Mouse (Mus musculus): ENCODE data around the gene Myocd.

Myocd gene

DNA sequence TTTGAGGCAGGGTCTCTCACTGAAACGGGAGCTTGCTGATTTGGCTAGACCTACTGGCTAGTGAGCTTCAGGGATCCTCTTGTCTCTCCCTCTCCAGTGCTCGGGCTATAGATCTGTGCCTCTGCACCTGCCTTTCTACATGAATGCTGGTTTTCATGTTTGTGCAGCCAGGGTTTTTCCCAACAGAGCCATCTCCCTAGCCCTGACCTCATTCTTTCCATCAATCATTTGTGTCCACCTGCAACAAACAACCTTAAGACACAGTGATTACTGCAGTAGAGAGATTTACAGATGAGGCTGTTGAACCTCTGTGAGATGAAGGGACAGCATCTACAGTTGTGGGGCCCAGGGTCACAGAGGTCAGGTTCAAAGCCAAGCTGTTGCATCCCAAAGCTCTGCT is 56.0 kb downstream of the Myocd start:
- no peak for DNase-seq (ENCODE audit: low spot score in 2 of 2)

DNA sequence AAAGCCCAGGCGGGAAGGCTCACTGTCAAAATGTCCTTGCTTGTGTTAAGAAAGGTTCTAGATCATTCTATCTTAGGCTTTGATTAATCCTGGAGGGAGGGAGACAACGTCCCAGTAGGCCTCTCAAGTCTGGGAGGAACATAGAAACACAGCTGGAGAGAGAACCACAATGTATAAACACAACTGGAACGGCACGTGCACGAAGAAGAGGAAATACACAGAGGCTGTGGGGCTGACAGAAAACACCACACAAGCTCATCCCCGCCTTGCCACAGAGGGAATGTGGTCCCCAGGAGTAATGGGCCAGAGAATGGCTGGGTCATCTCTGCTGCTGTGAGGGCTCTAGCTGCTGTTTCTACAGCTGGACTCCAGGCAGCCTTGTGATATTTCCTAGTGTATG is 58.1 kb downstream of the Myocd start:
- no peak for DNase-seq (ENCODE audit: low spot score in 2 of 2)

DNA sequence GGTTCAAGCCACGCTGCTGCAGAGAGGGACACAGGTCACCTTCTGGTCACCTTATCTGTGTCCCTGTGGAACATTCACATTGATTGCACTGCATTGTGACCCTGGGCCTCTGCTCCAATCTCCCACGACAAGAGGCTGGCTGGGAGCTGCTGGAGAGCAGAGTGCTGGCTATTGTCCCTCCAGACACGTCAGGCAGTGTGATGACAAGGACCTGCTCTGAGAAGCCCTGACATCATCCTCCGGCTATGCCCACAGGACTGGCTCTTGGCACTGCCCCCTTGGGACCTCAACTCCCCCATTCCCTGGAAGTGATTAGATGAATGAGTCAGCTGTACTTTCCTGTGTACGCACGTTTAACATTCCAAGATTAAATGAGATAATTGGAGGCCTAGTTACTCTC is 60.3 kb downstream of the Myocd start:
- DNase-seq (ENCODE audit: low spot score in 2 of 2), result no peak

DNA sequence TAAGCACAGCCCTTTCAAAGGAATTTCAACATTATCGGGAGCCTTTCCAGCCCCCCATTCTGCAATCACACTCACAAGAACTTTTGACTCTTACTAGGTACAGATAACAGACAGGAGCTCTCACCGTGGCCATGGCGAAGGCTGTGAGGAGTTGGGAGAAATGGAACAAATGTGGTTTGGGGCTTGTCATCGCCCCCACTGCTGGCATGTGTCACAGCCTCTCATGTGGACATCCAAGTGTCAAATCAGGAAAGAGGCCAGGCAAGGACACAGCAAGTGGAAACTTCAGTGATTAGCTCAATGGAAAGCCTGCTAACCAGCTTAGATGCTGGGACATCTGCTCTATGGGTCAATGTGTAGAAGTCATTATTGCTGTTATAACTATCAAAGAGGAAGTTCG is 64.5 kb downstream of the Myocd start:
- DNase-seq (ENCODE audit: low spot score in 2 of 2), result no peak

DNA sequence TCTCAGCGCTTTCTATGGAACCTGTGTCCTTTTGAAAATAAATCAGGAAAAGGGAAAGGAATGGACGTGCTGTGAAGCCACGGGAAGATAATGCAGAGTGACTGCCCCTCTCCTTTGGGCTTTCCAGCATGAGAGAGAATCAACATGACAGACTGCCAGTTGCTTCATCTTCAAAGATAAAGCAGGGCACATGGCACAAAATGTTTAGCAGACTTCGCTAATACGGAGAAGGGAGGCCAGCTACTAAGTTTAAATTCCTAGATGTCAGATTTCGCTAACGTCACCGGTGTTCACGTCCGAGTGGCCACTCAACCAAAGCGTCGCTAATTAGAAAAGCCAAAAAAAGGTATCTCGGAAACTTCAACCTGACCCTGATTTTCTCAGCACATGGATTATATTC is 65.1 kb downstream of the Myocd start:
- DNase-seq (ENCODE audit: low spot score in 2 of 2), result no peak

DNA sequence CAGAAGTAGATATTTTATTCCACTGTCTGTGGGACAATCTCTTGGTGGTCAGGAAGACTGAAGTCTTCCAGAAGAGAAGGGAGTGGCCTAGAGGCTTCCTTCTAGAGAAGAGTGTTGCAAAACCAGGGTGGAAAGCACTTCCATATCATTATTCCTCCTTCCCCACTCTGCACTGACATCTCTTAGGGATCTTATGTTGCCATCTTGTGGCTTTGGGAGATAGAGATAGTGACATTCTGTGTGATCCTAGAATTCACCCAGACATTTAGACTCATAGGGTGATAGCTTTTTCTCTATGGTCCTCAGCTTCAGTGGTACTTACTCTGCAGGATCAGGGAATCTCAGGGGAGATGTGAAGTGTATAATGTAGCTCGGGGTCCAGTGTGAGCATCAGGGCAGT is 66.8 kb downstream of the Myocd start:
- no peak for DNase-seq (ENCODE audit: low spot score in 2 of 2)

DNA sequence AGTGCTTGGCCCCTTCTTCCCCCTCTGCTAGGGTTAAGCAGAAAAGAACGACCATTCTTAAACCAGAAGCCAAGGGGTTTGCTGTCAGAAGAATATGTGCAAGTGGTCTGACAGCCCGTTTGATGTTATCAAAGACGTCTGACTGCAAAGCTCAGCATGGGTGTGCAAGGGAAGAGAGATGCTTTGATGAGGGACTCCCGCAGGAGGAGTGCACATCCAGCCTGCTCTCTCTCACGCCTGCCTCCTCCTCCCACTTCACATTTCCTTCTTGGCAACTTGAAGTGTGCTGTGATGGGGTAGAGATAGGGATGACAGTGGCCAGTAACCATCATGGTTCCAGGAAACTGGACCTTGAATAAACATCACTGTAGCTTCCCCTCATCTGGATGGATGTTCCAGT is 67.6 kb downstream of the Myocd start:
- DNase-seq (ENCODE audit: low spot score in 2 of 2), result no peak

DNA sequence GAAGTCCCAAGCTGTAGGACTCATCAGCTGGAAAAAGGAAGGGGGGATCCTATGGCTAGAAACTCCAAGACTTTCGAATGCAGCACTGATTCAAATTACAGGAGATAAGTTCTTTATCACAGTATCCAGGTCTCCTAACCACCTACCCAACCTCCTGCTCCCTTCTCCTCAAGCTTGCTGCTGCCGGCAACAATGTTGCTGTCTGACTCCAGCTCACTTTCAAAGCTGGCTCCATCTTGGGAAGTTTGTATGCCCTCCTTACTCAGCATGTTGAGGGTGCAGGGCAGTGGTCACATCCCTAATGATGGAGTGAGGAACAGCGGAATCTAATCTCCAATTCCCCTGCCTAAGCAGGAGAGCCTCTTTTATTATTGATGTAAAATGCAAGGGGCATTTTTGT is 71.8 kb downstream of the Myocd start:
- no peak for DNase-seq (ENCODE audit: low spot score in 2 of 2)

DNA sequence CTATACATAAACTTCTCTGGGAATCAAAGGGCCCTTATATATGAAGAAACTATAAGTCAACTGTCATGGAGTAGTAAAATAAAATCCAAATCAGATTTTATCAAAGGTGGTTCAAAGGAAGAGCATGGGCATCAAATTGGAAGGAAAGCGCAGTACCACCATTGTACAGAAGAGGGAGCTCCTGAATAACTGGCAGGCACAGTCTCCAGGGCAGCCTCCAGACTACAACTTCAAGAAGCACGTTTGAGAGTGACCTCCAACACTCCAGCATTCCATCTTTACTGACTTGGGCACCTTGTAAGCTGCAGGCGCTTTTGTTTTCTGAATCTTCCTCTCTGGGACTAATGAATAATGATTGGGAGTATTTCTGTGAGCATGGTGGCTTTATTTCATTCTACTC is 72.5 kb downstream of the Myocd start:
- DNase-seq (ENCODE audit: low spot score in 2 of 2), result peak; percentile 84 to 85

DNA sequence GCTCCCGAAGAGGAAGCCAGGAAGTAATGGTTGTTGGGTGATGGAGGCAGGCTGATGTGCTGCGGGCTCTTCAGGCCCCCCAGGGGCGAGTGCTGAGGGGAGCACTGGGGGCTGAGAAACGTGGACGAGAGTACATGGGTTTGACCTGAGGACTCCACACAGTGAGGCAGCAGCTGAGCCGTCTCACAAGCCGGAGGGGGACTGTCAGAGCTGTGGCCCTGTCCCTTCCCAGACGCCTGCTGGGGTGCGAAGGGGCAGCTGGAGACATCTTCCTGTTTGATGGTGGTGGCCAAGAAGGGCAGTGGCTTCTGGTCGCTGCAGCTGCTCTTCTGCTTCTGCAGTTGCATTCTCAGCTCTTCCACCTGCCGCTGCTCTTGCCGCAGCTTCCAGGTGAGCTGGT is 82.8 kb downstream of the Myocd start:
- DNase-seq (ENCODE audit: low spot score in 2 of 2), result no peak

DNA sequence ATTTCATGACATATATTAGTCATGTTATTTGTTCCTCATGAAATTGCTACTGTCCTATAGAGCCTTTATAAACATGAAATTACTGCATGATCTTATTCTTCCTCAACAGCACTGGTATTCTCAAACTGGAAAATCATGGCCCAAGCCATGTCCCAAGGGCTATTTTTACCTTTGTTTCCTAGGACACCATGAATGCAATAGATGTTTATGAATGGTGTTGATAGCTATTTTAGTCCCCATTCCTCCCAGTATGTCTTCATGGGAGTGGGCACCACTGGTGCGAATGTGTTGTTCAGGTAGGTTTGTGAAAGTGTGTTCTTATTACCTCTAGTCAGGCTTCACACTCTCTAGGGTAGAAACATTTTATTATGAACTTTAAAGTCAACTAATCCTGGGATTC is 84.7 kb downstream of the Myocd start:
- no peak for DNase-seq (ENCODE audit: low spot score in 2 of 2)

DNA sequence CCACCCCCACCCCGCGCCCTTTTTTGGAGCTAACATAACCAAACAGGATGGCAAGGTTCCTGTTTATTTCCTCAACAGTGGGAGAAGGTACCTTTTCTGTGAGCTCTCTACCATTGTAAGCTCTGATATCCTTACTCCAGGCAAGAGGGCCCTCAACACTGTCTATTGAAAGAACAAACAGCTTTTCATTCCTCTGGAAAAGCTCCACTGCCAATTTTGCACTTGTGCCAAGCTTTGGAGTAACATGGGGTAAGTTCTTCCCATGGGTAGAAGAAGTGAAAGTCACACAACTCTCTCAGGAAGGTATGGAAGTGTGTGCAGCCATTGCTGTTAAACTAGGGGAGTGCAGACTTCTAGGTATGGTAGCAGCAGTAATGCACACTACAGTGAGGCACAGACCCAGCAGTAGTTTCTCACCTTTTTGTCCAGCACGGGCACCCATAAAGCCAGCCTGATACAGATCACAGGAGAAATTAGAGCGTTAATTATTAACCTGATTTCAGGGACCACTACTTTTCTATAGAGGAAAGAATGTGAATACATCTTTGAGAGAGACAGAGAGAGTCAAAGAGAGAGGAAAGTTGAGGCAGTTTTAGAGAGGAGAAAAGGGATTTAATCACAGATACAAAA is 99.6 kb downstream of the Myocd start:
- DNase-seq (ENCODE audit: low spot score in 2 of 2), result no peak

DNA sequence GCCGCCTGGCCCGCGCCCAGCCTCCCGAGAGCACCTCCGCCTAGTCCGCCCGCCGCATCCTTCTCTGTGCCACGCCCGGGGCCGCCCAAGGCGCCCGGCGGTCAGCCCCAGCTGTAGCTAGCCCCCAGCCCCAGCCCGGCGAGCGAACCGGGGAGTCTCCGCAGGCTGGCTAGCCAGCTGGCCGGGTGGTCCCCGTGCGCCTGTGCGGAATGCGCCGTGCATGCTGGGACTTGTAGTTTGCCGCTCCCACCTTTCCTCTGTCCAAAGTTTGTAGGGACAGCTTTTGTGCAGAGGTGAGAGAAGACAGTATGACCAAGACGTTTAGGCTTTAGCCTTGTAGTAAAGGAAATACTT is 107.0 kb downstream of the Myocd start, which contains the start of gene Arhgap44:
TSS of gene Arhgap44 (minus strand) at position 195 of the 354 bp plus-strand sequence.
- DNase-seq (ENCODE audit: low spot score in 2 of 2), result peak; percentile 81 to 83

DNA sequence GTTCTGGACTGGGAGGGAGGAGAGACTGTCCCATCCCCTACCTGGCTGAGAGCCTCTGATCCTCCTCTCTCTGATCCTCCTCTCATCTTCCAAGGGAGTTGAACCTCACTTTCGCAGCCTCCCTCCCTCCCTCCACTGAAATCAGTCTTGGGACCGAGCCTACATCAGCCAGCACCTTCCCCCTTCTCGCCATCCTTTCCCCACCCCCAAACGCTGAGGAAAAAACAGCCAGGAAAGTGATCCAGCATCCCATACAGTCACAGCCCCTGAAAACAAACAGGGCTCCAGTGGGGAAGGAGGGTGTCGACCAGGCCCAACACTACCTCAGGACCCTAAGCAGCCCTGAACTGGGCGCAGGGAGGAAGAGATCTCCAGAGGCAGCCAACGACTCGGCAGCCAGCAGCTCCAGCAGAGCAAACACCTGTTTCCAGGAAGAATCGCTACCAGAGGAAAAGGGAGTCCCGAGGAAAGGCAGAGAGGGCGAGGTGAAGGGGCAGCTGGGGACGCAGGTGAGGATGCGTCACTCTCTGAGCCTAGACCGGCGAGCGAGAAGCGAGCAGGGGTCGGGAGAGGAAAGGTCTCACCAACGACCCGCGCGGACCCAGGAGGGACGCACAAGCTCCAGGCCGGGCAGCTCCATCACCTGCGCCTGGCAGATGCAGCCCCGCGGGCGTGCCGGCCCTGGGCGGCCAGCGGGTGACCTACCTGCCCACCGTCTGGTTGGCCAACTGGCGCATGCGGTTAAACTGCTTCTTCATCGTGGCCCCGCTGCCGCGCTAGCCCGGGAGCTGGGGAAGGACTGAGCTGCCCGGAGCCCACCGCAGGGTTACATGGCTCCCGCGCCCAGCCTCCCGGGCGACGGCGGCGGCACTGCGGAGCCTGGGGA is 107.7 kb downstream of the Myocd start:
- peak; percentile 36 to 44 for DNase-seq (ENCODE audit: low spot score in 2 of 2)

DNA sequence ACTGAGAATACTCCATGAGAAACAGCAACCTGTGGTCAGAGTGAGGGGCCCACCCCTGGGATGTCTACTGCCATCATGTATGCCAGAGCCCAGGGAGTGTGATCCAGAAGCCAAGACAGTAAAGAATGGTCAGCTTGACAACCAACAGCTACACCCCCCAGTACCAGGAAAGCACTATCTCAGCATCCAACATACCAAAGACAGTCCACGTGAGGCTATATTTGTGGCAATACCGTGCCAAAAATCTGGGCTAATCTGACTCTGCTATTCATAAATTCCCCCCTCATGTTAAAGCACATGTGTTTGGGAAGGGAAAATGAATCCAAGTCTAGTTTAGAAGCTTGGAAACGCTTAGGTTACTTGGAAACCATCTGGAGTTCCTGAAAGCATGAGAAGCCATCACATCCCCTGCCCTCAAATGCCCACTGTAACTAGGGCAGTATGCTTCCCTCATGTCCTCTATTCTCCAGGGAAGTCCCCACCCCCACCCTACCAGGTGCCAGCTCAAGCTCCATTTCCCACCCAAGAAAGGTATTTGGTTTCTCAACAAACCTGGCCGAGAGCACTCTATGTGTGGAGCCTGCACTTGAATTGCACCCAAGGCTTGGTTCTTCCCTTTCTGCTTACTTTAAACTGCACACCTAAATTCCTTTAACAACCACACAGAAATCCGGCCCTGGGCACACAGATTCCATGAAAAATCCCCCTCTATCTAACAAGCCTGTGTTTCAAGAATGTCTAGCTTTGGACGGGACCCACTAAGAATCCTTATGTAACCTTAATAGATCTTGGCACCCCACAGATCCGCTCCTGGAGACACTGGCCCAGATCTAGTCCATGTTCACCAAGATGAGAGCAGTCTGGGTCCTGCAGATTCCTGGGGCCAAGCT is 108.6 kb downstream of the Myocd start:
- peak in 1 of 2 experiments; percentile 45 for DNase-seq (ENCODE audit: low spot score in 2 of 2)

DNA sequence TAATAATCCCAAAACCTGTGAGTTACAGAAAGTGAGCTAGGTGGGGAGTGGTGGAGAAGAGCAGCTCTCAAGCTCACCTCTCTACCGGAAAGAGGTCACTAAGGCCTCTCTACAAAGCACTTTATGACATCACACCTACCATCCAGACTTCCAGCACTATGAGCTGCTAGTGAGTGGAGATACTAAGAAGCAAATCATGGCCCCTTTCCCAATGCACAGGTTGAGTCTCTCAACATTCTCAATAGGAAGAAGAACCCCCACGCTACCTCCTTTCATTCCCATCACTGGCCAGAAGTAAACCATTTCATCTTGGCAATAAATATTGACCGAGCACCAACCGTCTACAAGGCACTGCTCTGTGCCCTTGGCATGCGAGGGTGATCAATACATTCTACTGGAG is 110.0 kb downstream of the Myocd start, which contains the start of gene 1700086D15Rik:
TSS of gene 1700086D15Rik (minus strand) at position 101 of the 400 bp plus-strand sequence.
- no peak for DNase-seq (ENCODE audit: low spot score in 2 of 2)

DNA sequence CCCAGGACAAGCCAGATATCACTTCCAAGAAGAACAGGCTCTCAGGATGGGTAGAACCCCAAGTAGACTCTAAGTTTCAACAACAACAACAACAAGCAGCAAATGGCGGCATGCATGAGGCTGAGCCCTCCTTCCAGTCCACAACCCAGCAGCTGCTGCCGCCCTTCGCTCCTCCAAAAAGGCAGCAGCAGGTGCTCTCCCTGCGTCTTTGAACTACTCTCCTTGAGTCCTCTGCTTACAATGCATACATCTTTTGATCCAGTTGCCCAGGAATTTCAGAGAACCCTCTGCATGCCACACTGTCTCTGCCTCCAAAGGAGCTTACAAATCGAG is 111.2 kb downstream of the Myocd start:
- DNase-seq (ENCODE audit: low spot score in 2 of 2), result no peak

DNA sequence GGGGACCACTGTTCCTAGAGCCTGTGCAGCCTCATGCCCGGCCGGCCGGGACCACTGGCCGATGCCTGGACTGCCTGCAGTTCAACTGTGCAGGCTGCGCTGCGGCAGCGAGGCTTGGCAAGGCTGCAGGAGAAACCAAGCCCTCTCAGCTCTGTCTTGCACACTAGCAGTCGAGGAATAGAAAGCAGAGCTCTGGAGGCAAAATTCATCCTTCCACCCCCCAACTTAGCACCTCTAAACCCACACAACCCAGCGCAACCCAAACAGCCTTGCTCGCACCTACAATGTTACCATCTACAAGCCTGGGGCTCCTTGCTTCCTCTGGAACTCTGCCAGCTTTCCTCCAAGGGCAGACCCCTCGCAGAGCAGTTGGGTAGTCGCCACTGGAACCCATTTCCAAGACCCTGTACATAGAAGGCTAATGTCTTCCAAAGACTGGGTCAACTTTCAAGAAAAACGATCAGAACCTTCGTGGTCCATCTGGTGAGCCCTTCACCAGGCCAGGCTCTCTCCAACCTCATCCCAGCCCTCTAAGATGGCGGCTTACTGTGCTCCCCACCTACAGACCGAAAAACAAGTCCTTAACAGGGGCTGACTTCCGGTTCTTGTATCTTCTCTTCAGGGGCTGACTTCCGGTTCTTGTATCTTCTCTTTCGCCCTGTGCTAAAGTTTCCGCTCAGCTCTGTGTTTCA is 111.7 kb downstream of the Myocd start:
- peak in 1 of 2 experiments; percentile 55 for DNase-seq (ENCODE audit: low spot score in 2 of 2)

DNA sequence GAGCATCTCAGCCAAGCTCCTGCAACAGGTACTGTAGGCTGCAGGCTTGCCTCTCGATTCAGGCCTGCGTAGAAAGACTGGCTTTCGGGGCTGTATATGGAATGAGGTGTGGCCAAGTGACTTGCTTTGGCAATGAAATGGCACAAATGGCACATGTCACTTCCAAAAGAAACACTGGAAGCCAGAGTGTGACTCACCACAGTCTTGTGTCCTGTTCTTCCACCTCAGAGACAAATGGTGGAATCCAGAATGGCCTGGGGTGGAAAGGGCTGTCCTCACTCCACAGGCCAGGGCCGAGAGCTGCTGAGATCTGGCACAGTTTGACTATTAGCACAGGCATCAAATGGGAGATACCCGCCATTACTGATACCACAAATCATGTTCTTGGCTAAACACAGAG is 116.8 kb downstream of the Myocd start:
- DNase-seq (ENCODE audit: low spot score in 2 of 2), result no peak

DNA sequence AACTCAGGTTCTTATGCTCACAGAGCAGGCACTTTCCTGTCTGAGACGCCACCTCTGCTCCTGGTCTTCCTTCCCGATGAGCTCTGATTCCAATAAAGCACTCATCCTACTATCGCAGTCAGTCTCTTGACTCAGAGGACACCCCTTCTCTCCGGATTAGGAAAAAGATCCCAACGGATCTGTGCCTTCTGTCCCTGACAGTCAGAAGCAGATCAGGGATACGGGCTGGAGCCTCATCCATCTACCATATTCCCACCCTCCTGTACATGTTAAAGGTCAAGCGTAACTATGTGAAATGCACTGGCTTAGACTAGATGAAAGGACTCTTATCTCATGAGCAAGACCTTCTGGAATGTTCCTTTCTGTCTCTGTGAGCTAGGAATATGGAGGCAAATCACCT is 121.3 kb downstream of the Myocd start:
- DNase-seq (ENCODE audit: low spot score in 2 of 2), result no peak

DNA sequence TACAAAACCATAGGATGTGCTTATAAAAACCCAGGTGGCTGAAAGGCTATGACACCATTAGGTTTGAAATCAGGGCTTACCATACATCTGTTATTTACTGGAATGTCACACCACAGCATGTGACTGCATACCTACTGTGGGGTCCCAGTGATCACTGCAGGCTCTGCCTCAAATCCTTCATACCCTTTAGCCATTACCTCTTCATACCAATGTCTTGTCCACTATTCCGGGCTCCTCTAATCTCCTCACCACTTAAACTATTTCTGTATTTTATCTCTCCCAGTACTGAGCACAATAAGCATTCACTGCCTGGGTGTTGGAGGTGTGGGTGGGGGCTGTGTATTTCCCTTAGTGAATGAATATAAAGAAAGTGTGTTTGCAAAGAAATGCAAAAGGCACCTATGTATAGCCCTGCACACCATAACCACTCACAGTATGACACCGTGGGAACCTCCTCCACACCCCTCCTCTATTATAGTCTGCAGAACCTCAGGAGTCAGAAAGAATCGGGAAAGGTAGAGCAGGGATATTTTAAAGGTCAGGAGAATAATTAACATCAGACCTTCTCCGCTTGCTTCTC is 126.9 kb downstream of the Myocd start:
- no peak for DNase-seq (ENCODE audit: low spot score in 2 of 2)

Measured in frontal cortex, postnatal 36 days (tissue).